Mouse (Mus musculus): ENCODE results near the gene Ctrl.
"Not testable (repeated sequence)": the region's sequence is repeated elsewhere in the genome, so short reads cannot be mapped to it uniquely, and the experiment has no call there.

The Ctrl gene

GRCm38 (mm10) chr8:105933762-105934161 lies at the start of gene Ctrl:
TSS of gene Ctrl (minus strand) at chr8:105933862.
- DNase-seq = no peak

GRCm38 (mm10) chr8:105983406-105983805 lies 49.7 kb upstream of the Ctrl start:
- DNase-seq = not testable (repeated sequence)

- DNase-seq = no peak
Observed at GRCm38 (mm10) chr8:105981146-105981545, 47.5 kb upstream of the Ctrl start.

GRCm38 (mm10) chr8:105979325-105979724 lies 45.7 kb upstream of the Ctrl start, which contains the start of gene Dpep3:
TSS of gene Dpep3 (minus strand) at chr8:105979429.
- no peak for DNase-seq

GRCm38 (mm10) chr8:105975363-105975762 lies 41.7 kb upstream of the Ctrl start:
- no peak for DNase-seq

- DNase-seq = no peak
Observed at GRCm38 (mm10) chr8:105971019-105971720, 37.5 kb upstream of the Ctrl start.

GRCm38 (mm10) chr8:105969367-105969766 lies 35.7 kb upstream of the Ctrl start:
- DNase-seq = no peak

GRCm38 (mm10) chr8:105966692-105967311 lies 33.1 kb upstream of the Ctrl start:
- DNase-seq = no peak

GRCm38 (mm10) chr8:105965905-105966341 lies 32.3 kb upstream of the Ctrl start, which contains the start of gene Slc12a4:
TSS of gene Slc12a4 (minus strand) at chr8:105966097.
- DNase-seq = no peak

- DNase-seq = no peak
Observed at GRCm38 (mm10) chr8:105965266-105965904, 31.7 kb upstream of the Ctrl start.

- DNase-seq = no peak
Observed at GRCm38 (mm10) chr8:105964506-105965265, 31.0 kb upstream of the Ctrl start.

GRCm38 (mm10) chr8:105961536-105961935 lies 27.9 kb upstream of the Ctrl start:
- DNase-seq = no peak

- no peak for DNase-seq
Observed at GRCm38 (mm10) chr8:105961101-105961500, 27.4 kb upstream of the Ctrl start.

- DNase-seq = peak; percentile 87
Observed at GRCm38 (mm10) chr8:105959350-105959749, 25.7 kb upstream of the Ctrl start.

GRCm38 (mm10) chr8:105957813-105958212 lies 24.2 kb upstream of the Ctrl start:
- no peak for DNase-seq

GRCm38 (mm10) chr8:105956556-105956955 lies 22.9 kb upstream of the Ctrl start:
- no peak for DNase-seq

- peak; percentile 47 for DNase-seq
Observed at GRCm38 (mm10) chr8:105951057-105951659, 17.5 kb upstream of the Ctrl start.

- DNase-seq = no peak
Observed at GRCm38 (mm10) chr8:105949350-105949749, 15.7 kb upstream of the Ctrl start.

- DNase-seq = peak; percentile 48
Observed at GRCm38 (mm10) chr8:105943321-105943739, 9.7 kb upstream of the Ctrl start, which contains the start of gene Lcat. TSS of gene Lcat (minus strand) at chr8:105943382.

- DNase-seq = no peak
Observed at GRCm38 (mm10) chr8:105942542-105942941, 8.9 kb upstream of the Ctrl start.

GRCm38 (mm10) chr8:105942026-105942425 lies 8.4 kb upstream of the Ctrl start:
- no peak for DNase-seq

- no peak for DNase-seq
Observed at GRCm38 (mm10) chr8:105938306-105938669, 4.6 kb upstream of the Ctrl start, which contains the start of gene Psmb10. TSS of gene Psmb10 (minus strand) at chr8:105938444.
